Mouse (Mus musculus) CD4-positive, CD25-positive, alpha-beta regulatory T cell, adult 9 weeks (primary cell): ENCODE results near the gene Msx2. TPM values are rescaled to one million over a fixed set of nuclear protein-coding genes. Genes with fewer than 3 reads are reported as not detected.

Source experiments
- polyA plus RNA-seq: library from polyadenylated mRNA; unstranded; fragments of 100-300 nt; shearing (Covaris generic); gene quantifications from one replicate; pipeline ENCODE4 v1.2.1, GENCODE M21; 2017

The Msx2 gene
- polyA plus RNA-seq, result not detected

DNA sequence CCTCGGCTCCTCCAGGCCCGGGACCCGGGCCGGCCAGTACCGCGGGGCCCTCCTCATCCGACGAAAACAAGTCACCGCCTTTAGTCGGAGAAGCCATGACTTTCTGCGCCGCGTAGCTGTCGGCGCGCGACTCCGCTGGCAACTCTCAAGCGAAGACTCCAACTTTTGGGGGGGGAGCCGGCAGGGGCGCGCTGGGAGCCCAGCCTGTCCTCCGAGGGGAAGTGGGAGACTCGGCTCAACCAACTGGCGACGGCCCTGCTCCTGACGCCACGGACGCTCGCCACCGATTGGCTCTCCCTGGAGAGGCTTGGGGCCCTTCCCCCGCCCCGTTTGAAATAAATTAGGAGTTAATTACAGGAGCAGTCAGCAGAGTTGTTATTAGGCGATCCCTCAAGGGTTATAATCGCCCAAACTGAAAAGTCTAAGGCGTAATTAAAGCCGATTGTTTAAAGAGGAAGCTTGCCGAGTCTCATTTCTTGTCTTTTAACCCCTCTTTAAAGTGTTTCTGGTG is at the start of gene Msx2:
Gene Msx2 (minus strand): TSS at position 461 of the 511 bp plus-strand sequence.

Other genes with a start within 250 kb of the Msx2 start
- not detected for gene Ror2, start 186.9 kb downstream of the Msx2 start, polyA plus RNA-seq
- 54.5 TPM for gene Sptlc1, start 95.7 kb downstream of the Msx2 start, polyA plus RNA-seq